Mouse (Mus musculus) limb, embryonic 10.5 days (tissue): ENCODE data around the gene Polr3e. TPM values are rescaled to one million over a fixed set of nuclear protein-coding genes. Genes with fewer than 3 reads are reported as not detected.
"Not testable (repeated sequence)": the region's sequence is repeated elsewhere in the genome, so short reads cannot be mapped to it uniquely, and the experiment has no call there.

Experiments used
- DNase-seq: peaks from one replicate; pipeline ENCODE4 v3.0.0-alpha.2; 2017; ENCODE audit warnings: low spot score
- H3K27ac ChIP-seq: fragments of 300-500 bp; sonication (generic); 2 replicates; pipeline ENCODE4 v1.5.1; 2016; ENCODE audit warnings: mild to moderate bottlenecking
- H3K27me3 ChIP-seq: fragments of 300-500 bp; sonication (generic); 2 replicates; pipeline ENCODE4 v1.6.1; 2016; ENCODE audit warnings: low read depth, mild to moderate bottlenecking; ENCODE audit not compliant: poor library complexity, severe bottlenecking
- H3K36me3 ChIP-seq: fragments of 300-500 bp; sonication (generic); 2 replicates; pipeline ENCODE4 v1.6.1; 2016; ENCODE audit warnings: mild to moderate bottlenecking, moderate library complexity
- H3K4me1 ChIP-seq: fragments of 300-500 bp; sonication (generic); 2 replicates; pipeline ENCODE4 v1.6.1; 2016
- H3K4me3 ChIP-seq: fragments of 300-500 bp; sonication (generic); 2 replicates; pipeline ENCODE4 v1.5.1; 2016; ENCODE audit warnings: mild to moderate bottlenecking, moderate library complexity
- H3K9me3 ChIP-seq: fragments of 300-500 bp; sonication (generic); replicated peaks from 2 replicates; pipeline ENCODE4 v1.6.1; 2016; ENCODE audit warnings: mild to moderate bottlenecking
- WGBS: fragments of 180-500 bp; shearing (Covaris S2); methylation state at CpG from one replicate; pipeline ENCODE4 v1.1.7; 2016; 5-methylcytosine and 5-hydroxymethylcytosine counted together
- polyA plus RNA-seq: library from polyadenylated mRNA; unstranded; fragments of >200 nt; fragmentation: Nextera tagmentation; extraction: Ambion mirVana; gene quantifications from 2 replicates; pipeline ENCODE4 v1.2.1, GENCODE M21; 2016

Gene Polr3e
- polyA plus RNA-seq, 1 experiment from 2014 or later = 46.1 TPM

DNA sequence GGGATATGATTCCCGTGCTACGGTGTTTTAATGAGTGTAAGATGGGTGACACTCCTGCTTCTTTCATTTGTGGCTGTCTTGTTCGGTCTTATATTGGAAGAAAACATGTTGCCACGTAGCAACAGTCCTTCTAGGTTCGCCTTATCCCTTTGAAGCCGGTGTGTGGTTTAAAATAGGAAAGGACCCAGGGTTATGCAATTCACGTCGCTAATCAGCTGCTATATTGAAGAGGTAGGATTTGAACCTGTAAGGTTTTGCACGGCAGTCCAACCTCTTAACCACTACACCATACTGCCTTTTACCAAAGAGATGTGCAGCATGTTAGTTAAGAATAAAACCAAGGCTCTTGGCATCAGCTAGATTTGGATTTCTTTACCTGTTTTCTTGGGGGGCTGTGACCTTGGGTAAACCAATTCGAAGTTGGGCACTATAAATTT is 1.0 kb downstream of the Polr3e start:
- Histone ChIP-seq H3K27ac (peak overlapping the region; percentile 95), H3K4me1 (peaks cover 23% of the 10 kb centered on the region), H3K4me3 (peak overlapping the region; percentile 98), H3K27me3 (no peaks in the 10 kb centered on the region), H3K36me3 (peaks cover 23% of the 10 kb centered on the region), H3K9me3 (no peaks in the 10 kb centered on the region)
- DNase-seq = peak; percentile 65
- WGBS = 9% methylated on average over 10 of the region's 10 CpGs

DNA sequence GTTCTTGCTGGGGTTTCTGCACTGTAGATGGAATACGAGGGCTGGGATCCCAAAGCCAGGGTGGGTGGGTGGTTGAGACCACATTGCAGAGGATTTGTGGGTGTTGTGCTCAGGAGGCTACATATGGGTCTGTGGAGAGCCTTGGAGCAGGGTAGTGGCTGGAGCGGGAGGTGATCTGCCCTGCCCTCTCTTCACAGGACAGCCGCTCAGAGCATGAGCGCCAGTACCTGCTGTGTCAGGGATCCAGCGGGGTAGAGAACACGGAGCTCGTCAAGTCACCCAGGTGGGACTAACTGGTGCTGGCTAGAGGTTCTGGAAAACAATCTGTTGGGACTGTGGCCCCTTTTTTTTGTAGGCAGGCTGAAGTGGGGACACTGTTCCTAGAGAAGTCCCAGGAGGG is 15.6 kb downstream of the Polr3e start:
- H3K27ac ChIP-seq = no peak overlapping the region
- peaks cover 100% of the 10 kb centered on the region for H3K36me3 ChIP-seq
- H3K9me3 ChIP-seq = no peaks in the 10 kb centered on the region
- WGBS = 95% methylated on average over 7 of the region's 7 CpGs
- H3K4me1 ChIP-seq = no peaks in the 10 kb centered on the region
- H3K4me3 ChIP-seq = no peak overlapping the region
- no peaks in the 10 kb centered on the region for H3K27me3 ChIP-seq
- DNase-seq = no peak

DNA sequence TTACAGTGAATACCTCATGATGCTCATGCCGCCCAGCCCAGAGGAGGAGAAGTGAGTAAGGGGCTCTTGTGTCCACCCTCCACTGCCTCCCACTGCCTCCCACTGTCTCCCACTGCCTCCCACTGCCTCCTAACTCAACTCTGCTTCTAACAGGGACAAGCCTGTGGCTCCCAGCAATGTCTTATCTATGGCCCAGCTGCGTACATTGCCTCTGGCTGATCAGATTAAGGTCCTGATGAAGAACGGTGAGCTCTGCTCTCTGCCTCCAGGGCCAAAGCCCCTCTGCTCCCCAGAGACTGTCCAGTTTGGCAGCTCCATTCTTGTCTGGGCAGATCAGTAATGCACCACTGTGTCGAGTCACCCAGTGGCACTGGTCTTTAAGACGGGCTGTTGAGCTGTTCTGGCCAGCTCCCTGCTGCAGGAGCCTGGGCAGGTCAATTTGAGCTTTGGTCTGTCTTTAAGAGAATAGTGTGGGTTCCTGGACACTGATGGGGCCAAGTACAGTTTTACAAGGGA is 16.2 kb downstream of the Polr3e start:
- H3K4me3 ChIP-seq = no peak overlapping the region
- H3K27ac ChIP-seq = no peak overlapping the region
- H3K4me1 ChIP-seq = no peaks in the 10 kb centered on the region
- H3K27me3 ChIP-seq = no peaks in the 10 kb centered on the region
- WGBS = 93% methylated on average over 5 of the region's 5 CpGs
- peaks cover 100% of the 10 kb centered on the region for H3K36me3 ChIP-seq
- no peaks in the 10 kb centered on the region for H3K9me3 ChIP-seq
- DNase-seq = no peak

DNA sequence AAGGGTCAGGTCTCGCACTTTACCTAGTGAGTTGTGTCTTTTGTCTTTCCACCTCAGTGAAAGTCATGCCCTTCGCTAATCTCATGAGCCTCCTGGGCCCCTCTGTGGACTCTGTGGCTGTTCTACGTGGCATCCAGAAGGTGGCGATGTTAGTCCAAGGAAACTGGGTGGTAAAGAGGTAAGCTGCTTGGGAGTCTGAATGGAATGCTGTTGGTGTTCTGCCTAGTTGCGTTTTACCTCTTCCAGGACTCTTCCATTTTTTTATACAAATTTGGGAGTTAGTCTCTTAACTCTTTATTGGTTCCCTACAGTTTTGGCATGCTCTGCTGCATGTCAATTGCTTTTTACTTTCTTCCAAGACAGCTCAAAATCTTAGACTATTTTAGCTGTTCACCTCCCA is 17.2 kb downstream of the Polr3e start:
- Histone ChIP-seq H3K27ac (no peak overlapping the region), H3K4me3 (no peak overlapping the region), H3K4me1 (no peaks in the 10 kb centered on the region), H3K36me3 (peaks cover 100% of the 10 kb centered on the region), H3K9me3 (no peaks in the 10 kb centered on the region), H3K27me3 (no peaks in the 10 kb centered on the region)
- WGBS = 53% methylated on average over 5 of the region's 5 CpGs
- peak; percentile 52 for DNase-seq

DNA sequence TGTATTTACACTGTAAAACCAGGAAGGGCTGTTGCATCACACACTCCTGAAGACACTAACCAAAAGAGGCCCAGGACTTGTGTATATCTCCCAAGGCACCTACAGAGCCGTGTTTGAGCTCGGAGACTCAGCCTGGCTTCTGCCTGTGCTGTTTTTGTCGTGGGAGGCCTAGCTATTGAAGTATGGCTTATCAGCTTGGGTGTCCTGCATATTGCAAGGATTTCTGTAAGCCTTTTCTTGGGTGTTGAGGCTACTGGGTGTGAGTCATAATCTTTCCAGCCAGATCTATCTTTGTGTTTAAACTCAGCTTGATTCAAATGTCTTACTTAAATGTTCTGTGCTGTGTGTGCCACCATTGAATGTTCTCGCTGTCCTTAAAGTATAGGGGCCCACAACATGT is 19.0 kb downstream of the Polr3e start:
- DNase-seq = no peak
- H3K27me3 ChIP-seq = no peaks in the 10 kb centered on the region
- H3K27ac ChIP-seq = no peak overlapping the region
- no peaks in the 10 kb centered on the region for H3K9me3 ChIP-seq
- no peak overlapping the region for H3K4me3 ChIP-seq
- no peaks in the 10 kb centered on the region for H3K4me1 ChIP-seq
- 90% methylated on average over 4 of the region's 4 CpGs for WGBS
- H3K36me3 ChIP-seq = peaks cover 100% of the 10 kb centered on the region

DNA sequence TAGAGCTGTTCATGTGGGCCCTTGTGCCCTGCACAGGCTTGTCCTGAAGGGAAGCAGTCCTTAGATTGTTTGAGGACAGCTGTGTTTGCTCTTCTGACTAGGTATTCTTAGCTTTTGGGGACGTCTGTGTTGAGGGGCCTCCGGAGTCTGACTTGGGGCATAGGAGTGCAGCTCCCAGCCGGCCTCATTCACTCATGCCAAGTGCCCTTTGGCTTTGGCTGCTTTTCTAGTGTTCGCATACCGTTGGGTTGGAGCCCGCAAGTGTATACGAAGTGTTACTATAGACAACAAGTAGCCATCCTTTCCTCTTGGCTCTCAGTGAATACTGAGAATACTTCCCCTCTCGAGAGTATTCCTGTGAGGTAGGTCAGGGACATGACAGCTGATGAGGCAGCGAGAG is 20.7 kb downstream of the Polr3e start:
- peaks cover 100% of the 10 kb centered on the region for H3K36me3 ChIP-seq
- DNase-seq = no peak
- H3K27ac ChIP-seq = no peak overlapping the region
- H3K9me3 ChIP-seq = no peaks in the 10 kb centered on the region
- no peaks in the 10 kb centered on the region for H3K27me3 ChIP-seq
- no peak overlapping the region for H3K4me3 ChIP-seq
- no peaks in the 10 kb centered on the region for H3K4me1 ChIP-seq
- 92% methylated on average over 9 of the region's 9 CpGs for WGBS

DNA sequence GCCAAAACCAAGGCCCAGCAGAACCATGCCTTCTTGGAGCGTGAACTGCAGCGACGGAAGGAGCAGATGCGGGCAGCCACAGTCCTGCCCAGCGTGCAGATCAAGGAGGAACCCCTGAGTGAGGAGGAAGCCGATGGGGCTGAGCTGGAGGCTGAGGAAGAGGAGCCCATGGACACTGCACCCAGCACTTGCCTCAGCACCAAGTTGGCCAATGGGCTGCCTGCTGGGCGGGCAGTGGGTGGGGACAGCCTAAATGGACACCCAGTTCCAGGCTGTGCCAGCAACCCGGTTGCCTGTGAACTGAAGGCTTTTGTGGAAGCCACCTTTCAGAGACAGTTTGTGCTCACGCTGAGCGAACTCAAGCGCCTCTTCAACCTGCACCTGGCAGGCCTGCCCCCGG is 22.8 kb downstream of the Polr3e start:
- H3K27ac ChIP-seq = no peak overlapping the region
- no peak for DNase-seq
- H3K4me1 ChIP-seq = no peaks in the 10 kb centered on the region
- no peaks in the 10 kb centered on the region for H3K9me3 ChIP-seq
- H3K4me3 ChIP-seq = no peak overlapping the region
- H3K36me3 ChIP-seq = peaks cover 98% of the 10 kb centered on the region
- no peaks in the 10 kb centered on the region for H3K27me3 ChIP-seq
- 93% methylated on average over 12 of the region's 12 CpGs for WGBS

DNA sequence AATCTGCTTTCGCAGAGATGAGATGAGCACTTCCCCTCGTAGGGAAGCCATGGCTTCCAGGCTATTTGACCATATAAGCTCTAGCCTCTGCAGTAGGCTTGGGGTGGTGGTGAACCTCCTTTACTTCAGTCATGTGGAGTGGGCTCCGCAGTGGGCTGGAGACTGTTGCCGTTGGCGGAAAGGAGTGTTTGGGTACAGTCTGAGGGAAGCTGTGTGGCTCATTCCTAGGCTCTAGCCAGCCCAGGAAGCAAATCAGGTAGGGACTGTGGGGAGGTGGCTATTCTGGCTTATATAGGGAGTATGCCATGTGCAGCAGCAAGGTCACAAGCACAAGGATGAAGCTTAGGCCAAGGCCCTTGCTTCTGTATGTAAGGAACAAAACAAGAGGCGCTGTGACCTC is 23.7 kb downstream of the Polr3e start:
- 93% methylated on average over 6 of the region's 6 CpGs for WGBS
- Histone ChIP-seq H3K4me1 (no peaks in the 10 kb centered on the region), H3K4me3 (no peak overlapping the region), H3K9me3 (no peaks in the 10 kb centered on the region), H3K27ac (no peak overlapping the region), H3K36me3 (peaks cover 97% of the 10 kb centered on the region), H3K27me3 (no peaks in the 10 kb centered on the region)
- no peak for DNase-seq

DNA sequence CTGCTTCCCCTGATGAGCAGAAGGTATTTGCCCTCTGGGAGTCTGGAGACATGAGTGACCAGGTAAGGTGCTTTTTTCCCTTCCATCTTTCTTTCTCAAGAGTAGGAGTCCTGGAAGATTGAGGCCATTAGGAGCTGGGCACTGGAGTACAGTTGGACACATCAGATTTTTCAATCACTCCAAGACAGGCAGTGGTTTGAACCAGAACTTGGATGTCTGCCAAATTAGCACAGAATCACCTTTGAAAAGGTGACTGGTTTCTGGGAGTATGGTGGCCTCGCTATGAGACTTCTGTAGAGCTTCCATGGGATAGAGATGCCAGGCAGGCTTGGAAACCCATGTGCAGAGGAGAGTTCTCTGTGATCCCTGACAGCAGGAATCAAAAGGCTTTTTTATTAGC is 25.0 kb downstream of the Polr3e start:
- DNase-seq = no peak
- Histone ChIP-seq H3K4me1 (no peaks in the 10 kb centered on the region), H3K4me3 (no peak overlapping the region), H3K27ac (no peak overlapping the region), H3K36me3 (peaks cover 91% of the 10 kb centered on the region), H3K27me3 (no peaks in the 10 kb centered on the region), H3K9me3 (no peaks in the 10 kb centered on the region)
- WGBS = 94% methylated on average over 1 of the region's 1 CpGs

DNA sequence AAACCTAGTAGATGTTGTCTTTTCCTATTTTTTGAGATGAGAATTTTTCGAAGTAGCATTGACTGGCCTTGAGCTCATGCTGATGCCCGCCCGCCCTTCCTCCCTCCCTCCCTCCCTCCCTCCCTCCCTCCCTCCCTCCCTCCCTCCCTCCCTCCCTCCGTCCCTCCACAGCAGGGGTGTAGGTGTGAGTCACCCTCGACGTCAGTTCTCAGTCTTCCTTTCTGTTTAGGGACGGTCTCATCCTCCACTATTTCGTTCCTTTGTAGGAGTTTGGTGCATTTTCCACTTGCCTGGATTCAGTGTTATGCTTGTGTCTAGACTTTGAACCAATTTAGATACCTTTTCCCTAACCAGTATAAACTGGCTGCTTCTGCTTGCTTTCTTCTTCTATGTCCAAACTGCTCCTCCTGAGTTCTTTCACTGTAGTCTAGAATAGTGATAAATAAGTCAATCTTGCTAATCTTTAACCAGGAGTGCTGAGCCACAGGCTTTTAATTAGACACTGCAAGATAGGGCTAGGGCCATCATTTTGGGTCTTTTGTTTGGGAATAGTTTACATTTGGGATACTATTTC is 26.5 kb downstream of the Polr3e start:
- Histone ChIP-seq H3K9me3 (no peaks in the 10 kb centered on the region), H3K4me3 (no peak overlapping the region), H3K36me3 (peaks cover 89% of the 10 kb centered on the region), H3K27ac (no peak overlapping the region), H3K4me1 (no peaks in the 10 kb centered on the region), H3K27me3 (no peaks in the 10 kb centered on the region)
- DNase-seq = no peak
- WGBS = 80% methylated on average over 8 of the region's 8 CpGs

DNA sequence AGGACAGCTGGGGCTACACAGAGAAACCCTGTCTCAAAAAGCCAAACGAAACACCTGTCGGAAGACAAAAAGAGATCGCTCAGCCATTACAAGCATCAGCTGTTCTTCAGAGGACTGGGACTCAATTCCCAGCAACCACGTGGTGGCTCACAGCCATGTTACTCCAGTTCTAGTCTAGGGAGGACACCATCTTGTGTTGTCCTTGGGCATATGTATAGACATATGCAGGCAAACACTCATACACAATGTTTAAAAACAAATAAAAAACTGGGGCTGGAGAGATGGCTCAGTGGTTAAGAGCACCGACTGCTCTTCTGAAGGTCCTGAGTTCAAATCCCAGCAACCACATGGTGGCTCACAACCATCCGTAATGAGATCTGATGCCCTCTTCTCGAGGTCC is 36.0 kb downstream of the Polr3e start:
- not testable (repeated sequence) for H3K27me3 ChIP-seq, DNase-seq, H3K4me3 ChIP-seq, H3K27ac ChIP-seq, H3K4me1 ChIP-seq, H3K9me3 ChIP-seq
- WGBS = 88% methylated on average over 7 of the region's 7 CpGs
- H3K36me3 ChIP-seq = peaks cover 47% of the 10 kb centered on the region

DNA sequence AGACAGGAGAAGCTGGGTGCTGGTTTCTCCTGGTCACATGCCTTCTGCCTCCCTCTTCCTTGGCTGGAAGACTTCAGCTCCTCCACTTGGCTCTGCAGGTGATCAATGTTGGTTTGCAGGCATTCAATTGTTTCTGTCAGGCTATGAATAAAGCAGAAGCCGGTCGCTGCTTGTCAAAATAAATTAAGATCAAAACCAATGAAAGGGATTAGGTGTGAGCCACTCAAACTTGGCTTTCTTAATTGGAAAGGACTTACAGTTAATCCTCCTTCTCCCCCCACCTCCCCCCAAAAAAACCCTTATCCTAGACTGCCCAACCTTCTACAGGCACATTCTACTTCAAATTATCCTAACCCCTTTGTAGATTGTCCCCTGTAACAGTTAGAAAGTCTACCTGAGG is 42.6 kb downstream of the Polr3e start:
- no peak overlapping the region for H3K27ac ChIP-seq
- no peaks in the 10 kb centered on the region for H3K4me1 ChIP-seq
- H3K27me3 ChIP-seq = no peaks in the 10 kb centered on the region
- H3K4me3 ChIP-seq = no peak overlapping the region
- peaks cover 48% of the 10 kb centered on the region for H3K36me3 ChIP-seq
- no peaks in the 10 kb centered on the region for H3K9me3 ChIP-seq
- WGBS = 92% methylated on average over 2 of the region's 2 CpGs
- no peak for DNase-seq

DNA sequence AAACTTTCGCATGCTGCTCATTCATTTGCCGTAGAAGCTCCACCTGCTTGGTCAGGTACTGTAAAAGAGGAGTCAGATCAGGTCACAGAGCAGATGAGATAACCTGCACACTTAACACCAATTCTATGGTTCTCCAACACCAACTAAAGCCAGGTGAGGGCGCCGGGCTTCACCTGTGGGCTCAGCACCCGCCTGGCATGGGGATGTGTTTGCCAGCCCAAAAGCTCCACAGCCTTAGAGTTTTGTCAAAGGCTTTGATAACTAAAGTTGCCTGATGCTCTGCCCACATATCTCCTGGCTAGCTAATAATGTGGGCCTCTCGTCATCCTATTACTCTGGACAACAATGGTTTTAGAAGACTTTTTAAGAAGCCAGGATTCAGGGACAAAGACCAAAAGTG is 43.1 kb downstream of the Polr3e start:
- no peak overlapping the region for H3K4me3 ChIP-seq
- WGBS = 88% methylated on average over 6 of the region's 6 CpGs

DNA sequence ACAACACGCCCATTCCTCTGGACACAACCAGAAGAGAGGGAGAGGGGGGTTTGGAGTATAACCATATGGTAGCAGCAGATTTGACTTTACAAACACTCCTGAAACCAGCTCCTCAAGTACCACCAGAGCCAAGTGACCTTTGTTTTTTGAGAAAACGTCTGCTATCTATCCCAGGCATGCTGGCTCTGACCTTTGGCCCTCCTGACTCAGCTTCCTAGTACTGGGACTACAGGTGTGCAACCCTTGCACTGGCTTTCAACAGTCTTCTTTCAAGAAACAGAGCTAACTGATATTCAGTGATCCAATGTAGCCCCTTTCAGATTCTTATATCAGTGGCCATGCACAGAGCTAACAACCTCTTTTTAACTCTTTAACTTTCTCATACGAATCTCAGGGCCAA is 44.3 kb downstream of the Polr3e start:
- Histone ChIP-seq H3K4me1 (no peaks in the 10 kb centered on the region), H3K27me3 (no peaks in the 10 kb centered on the region), H3K9me3 (no peaks in the 10 kb centered on the region), H3K27ac (no peak overlapping the region), H3K4me3 (no peak overlapping the region), H3K36me3 (peaks cover 40% of the 10 kb centered on the region)
- WGBS = 71% methylated on average over 3 of the region's 3 CpGs
- no peak for DNase-seq

More for the DNA sequence above, 43.1 kb downstream of the Polr3e start:
- no peaks in the 10 kb centered on the region for H3K9me3 ChIP-seq
- H3K36me3 ChIP-seq = peaks cover 48% of the 10 kb centered on the region
- no peak overlapping the region for H3K27ac ChIP-seq
- no peak for DNase-seq
- no peaks in the 10 kb centered on the region for H3K27me3 ChIP-seq
- H3K4me1 ChIP-seq = no peaks in the 10 kb centered on the region
